Mouse (Mus musculus): ENCODE measurements around the gene Bsx. TPM values are rescaled to one million over a fixed set of nuclear protein-coding genes. Genes with fewer than 3 reads are reported as not detected.

Gene Bsx
- total and polyA plus RNA-seq, 3 experiments: not detected

DNA sequence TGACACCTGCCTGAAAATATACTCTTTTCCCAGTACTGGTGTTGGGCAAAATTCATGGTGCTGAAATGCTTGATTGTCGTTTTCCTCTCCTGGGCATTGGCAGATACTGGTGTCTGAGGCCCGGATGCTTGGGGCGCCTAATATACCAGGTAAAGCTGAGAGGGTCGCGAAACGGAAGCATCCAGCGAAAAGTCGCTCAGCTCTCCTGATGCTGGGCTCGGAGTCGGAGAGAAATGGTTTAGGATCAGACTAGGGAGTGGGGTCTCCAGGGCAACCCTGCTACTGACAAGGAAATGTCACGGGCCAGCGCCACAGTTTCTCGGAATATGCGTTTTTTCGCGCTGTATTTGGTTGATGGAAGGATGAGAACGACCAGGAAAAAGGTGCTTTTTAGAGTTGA is 1.5 kb downstream of the Bsx start:
- no peaks in the 10 kb centered on the region for H3K4me1 ChIP-seq (ENCODE audit: control insufficient read depth in 1 of 2, insufficient read depth in 2 of 2, low read length in 2 of 2)
- H3K9ac ChIP-seq (ENCODE audit: control insufficient read depth, low read depth, low read length, poor library complexity, severe bottlenecking): no peak overlapping the region
- no peaks in the 10 kb centered on the region for H3K79me2 ChIP-seq (ENCODE audit: control insufficient read depth, insufficient read depth, low read length, poor library complexity)
- no peak overlapping the region for H3K27ac ChIP-seq (ENCODE audit: control insufficient read depth, low read depth, low read length)
- H3K27me3 ChIP-seq (ENCODE audit: control insufficient read depth in 1 of 2, insufficient read depth in 2 of 2, low read length in 2 of 2): no peaks in the 10 kb centered on the region; a peak in 1 of 4 replicates
- no peaks in the 10 kb centered on the region for H3K9me3 ChIP-seq (replicated peaks; ENCODE audit: insufficient read depth, low read length)
- DNase-seq (ENCODE audit: low read depth, low spot score): no peak
- no peak overlapping the region for H3K4me3 ChIP-seq (ENCODE audit: control insufficient read depth in 1 of 2, insufficient read depth in 1 of 2, low read depth in 2 of 2, low read length in 2 of 2)
- TF ChIP-seq JUND (IDR thresholded peaks at IDR 0.05; ENCODE audit: low read depth, low read length): no peak
- TF ChIP-seq POLR2AphosphoS2 (IDR thresholded peaks at IDR 0.05; ENCODE audit: low read length): no peak
- TF ChIP-seq MAZ (IDR thresholded peaks at IDR 0.05; ENCODE audit: low read depth, low read length): no peak
- no peak for TF ChIP-seq MAFK (IDR thresholded peaks at IDR 0.05; ENCODE audit: borderline replicate concordance, low read depth, low read length)
- no peak for TF ChIP-seq MYC (IDR thresholded peaks at IDR 0.05; ENCODE audit: low read depth, low read length)
- TF ChIP-seq GATA1 (IDR thresholded peaks at IDR 0.05; ENCODE audit: low read depth, low read length): no peak
- TF ChIP-seq RCOR1 (IDR thresholded peaks at IDR 0.05; ENCODE audit: low read depth, low read length): no peak
- no peak for TF ChIP-seq USF1 (IDR thresholded peaks at IDR 0.05; ENCODE audit: low read depth, low read length)
- TF ChIP-seq CTCF (IDR thresholded peaks at IDR 0.05 in 2 of 3, conservative IDR thresholded peaks at IDR 0.05 in 1 of 3; ENCODE audit: control insufficient read depth in 1 of 3, insufficient read depth in 1 of 3, low read depth in 2 of 3, low read length in 3 of 3, poor library complexity in 1 of 3, severe bottlenecking in 1 of 3): no peak
- no peak for TF ChIP-seq MXI1 (IDR thresholded peaks at IDR 0.05; ENCODE audit: low read depth, low read length)
- no peak for TF ChIP-seq RAD21 (IDR thresholded peaks at IDR 0.05; ENCODE audit: low read depth, low read length)
- no peak for TF ChIP-seq NRF1 (IDR thresholded peaks at IDR 0.05; ENCODE audit: insufficient read depth, low read depth, low read length, poor library complexity, severe bottlenecking)
- TF ChIP-seq ZKSCAN1 (IDR thresholded peaks at IDR 0.05; ENCODE audit: low read depth, low read length): no peak
- TF ChIP-seq KAT2A (conservative IDR thresholded peaks at IDR 0.05; ENCODE audit: low read depth, low read length): no peak
- TF ChIP-seq ZC3H11A (IDR thresholded peaks at IDR 0.05; ENCODE audit: low read depth, low read length): no peak
- no peak for TF ChIP-seq EP300 (IDR thresholded peaks at IDR 0.05; ENCODE audit: low read depth in 1 of 2, low read length in 2 of 2)
- no peaks in the 10 kb centered on the region for H3K36me3 ChIP-seq (ENCODE audit: control insufficient read depth in 1 of 2, insufficient read depth in 2 of 2, low read length in 2 of 2)

- Histone ChIP-seq H3K27me3 (ENCODE audit: control insufficient read depth in 1 of 2, insufficient read depth in 2 of 2, low read length in 2 of 2) (no peaks in the 10 kb centered on the region), H3K79me2 (ENCODE audit: control insufficient read depth, insufficient read depth, low read length, poor library complexity) (no peaks in the 10 kb centered on the region), H3K4me1 (ENCODE audit: control insufficient read depth in 1 of 2, insufficient read depth in 2 of 2, low read length in 2 of 2) (no peaks in the 10 kb centered on the region), H3K36me3 (ENCODE audit: control insufficient read depth in 1 of 2, insufficient read depth in 2 of 2, low read length in 2 of 2) (no peaks in the 10 kb centered on the region), H3K9me3 (replicated peaks; ENCODE audit: insufficient read depth, low read length) (no peaks in the 10 kb centered on the region), H3K4me3 (ENCODE audit: control insufficient read depth in 1 of 2, insufficient read depth in 1 of 2, low read depth in 2 of 2, low read length in 2 of 2) (no peak overlapping the region), H3K9ac (ENCODE audit: control insufficient read depth, low read depth, low read length, poor library complexity, severe bottlenecking) (no peak overlapping the region), H3K27ac (ENCODE audit: control insufficient read depth, low read depth, low read length) (no peak overlapping the region)
- DNase-seq (ENCODE audit: low read depth, low spot score): no peak
- TF ChIP-seq ZMIZ1 (IDR thresholded peaks at IDR 0.05; ENCODE audit: low read depth, low read length): no peak
- TF ChIP-seq RCOR1 (IDR thresholded peaks at IDR 0.05; ENCODE audit: low read depth, low read length): no peak
- TF ChIP-seq SIN3A (IDR thresholded peaks at IDR 0.05; ENCODE audit: low read length): no peak
- TF ChIP-seq HCFC1 (IDR thresholded peaks at IDR 0.05; ENCODE audit: low read depth, low read length): no peak
- TF ChIP-seq ETS1 (IDR thresholded peaks at IDR 0.05; ENCODE audit: low read depth, low read length): no peak
- no peak for TF ChIP-seq MEF2A (IDR thresholded peaks at IDR 0.05; ENCODE audit: extremely low read depth, insufficient replicate concordance, low read depth, low read length, poor library complexity, severe bottlenecking)
- no peak for TF ChIP-seq KAT2A (conservative IDR thresholded peaks at IDR 0.05; ENCODE audit: low read depth, low read length)
- no peak for TF ChIP-seq MYC (IDR thresholded peaks at IDR 0.05; ENCODE audit: low read depth, low read length)
- TF ChIP-seq ELF1 (IDR thresholded peaks at IDR 0.05; ENCODE audit: low read depth, low read length): no peak
- TF ChIP-seq RAD21 (IDR thresholded peaks at IDR 0.05; ENCODE audit: low read depth, low read length): no peak
- TF ChIP-seq CHD1 (IDR thresholded peaks at IDR 0.05; ENCODE audit: low read depth, low read length): no peak
- TF ChIP-seq USF2 (IDR thresholded peaks at IDR 0.05; ENCODE audit: borderline replicate concordance in 1 of 2, insufficient read depth in 1 of 2, low read depth in 1 of 2, low read length in 2 of 2): no peak
- no peak for TF ChIP-seq TAL1 (IDR thresholded peaks at IDR 0.05; ENCODE audit: low read length)
- no peak for TF ChIP-seq POLR2A (IDR thresholded peaks at IDR 0.05; ENCODE audit: control insufficient read depth in 1 of 2, insufficient read depth in 1 of 2, low read depth in 1 of 2, low read length in 2 of 2, poor library complexity in 1 of 2)
- TF ChIP-seq MYB (IDR thresholded peaks at IDR 0.05; ENCODE audit: low read depth, low read length): no peak
- no peak for TF ChIP-seq MAFK (IDR thresholded peaks at IDR 0.05; ENCODE audit: borderline replicate concordance, low read depth, low read length)
- no peak for TF ChIP-seq CTCF (IDR thresholded peaks at IDR 0.05 in 2 of 3, conservative IDR thresholded peaks at IDR 0.05 in 1 of 3; ENCODE audit: control insufficient read depth in 1 of 3, insufficient read depth in 1 of 3, low read depth in 2 of 3, low read length in 3 of 3, poor library complexity in 1 of 3, severe bottlenecking in 1 of 3)
- no peak for TF ChIP-seq TBP (IDR thresholded peaks at IDR 0.05; ENCODE audit: low read depth, low read length)
- TF ChIP-seq SMC3 (IDR thresholded peaks at IDR 0.05; ENCODE audit: low read depth, low read length): no peak
- no peak for TF ChIP-seq BHLHE40 (IDR thresholded peaks at IDR 0.05; ENCODE audit: borderline replicate concordance, low read depth, low read length)
These were observed 2.2 kb downstream of the Bsx start for GRCm38 (mm10) chr9:40876164-40876563.
